Comparison of ENCODE assay signal across 23 mouse cellular contexts in the genomic region with DNA sequence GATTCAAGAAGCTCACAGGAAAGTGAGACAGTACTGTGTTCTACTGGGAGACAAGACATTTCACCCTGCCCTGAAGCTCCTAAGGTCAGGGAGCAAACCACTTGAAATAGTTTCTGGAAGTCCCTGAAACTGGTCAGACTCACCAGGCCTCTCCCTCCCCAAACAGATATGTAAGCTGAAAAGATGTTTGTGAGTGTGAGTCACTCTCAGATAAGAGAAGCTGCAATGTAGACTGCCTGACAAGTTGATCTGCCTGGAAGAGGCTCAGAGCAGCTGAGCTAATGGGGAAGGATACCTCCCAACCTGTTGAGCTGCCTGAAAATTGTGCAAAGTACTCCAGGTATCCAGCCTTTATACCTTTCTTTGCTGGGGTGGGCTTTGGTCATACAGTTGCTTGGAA. TPM values are rescaled to one million over a fixed set of nuclear protein-coding genes. Genes with fewer than 3 reads are reported as not detected.
DNase-seq lines count a peak whose midpoint lies in the region; ATAC-seq and TF ChIP-seq lines count a peak whose summit lies in the region.
"Had no signal": no experiment of that assay in that cellular context is flagged by ENCODE, and none has a peak within 500 bp of the region (broad histone marks: within the 10 kb centered on the region; RNA-seq: fewer than 3 reads in every experiment).

No protein-coding gene starts in this region.

- no peak for TF ChIP-seq POLR2A in bone marrow macrophage, adult 2 months (IDR thresholded peaks at IDR 0.05; ENCODE audit: borderline replicate concordance, low read depth, low read length)

- no peak for TF ChIP-seq EP300 in lung, postnatal 0 days (IDR thresholded peaks at IDR 0.05)
- no peak for TF ChIP-seq EP300 in stomach, postnatal 0 days (optimal IDR thresholded peaks at IDR 0.05)

- H3K36me3 ChIP-seq in lung, postnatal 0 days (ENCODE audit: insufficient read depth, low read length): no peaks in the 10 kb centered on the region
- no peaks in the 10 kb centered on the region for H3K36me3 ChIP-seq in stomach, postnatal 0 days (ENCODE audit: control insufficient read depth, insufficient read depth, low read length)
- H3K36me3 ChIP-seq: embryonic facial prominence, embryonic 15.5 days; forebrain, embryonic 10.5 days; hindbrain, embryonic 10.5 days had no signal

- no peak for ATAC-seq in lung, postnatal 0 days
- peak; percentile 73; the same call in 1 of the 2 replicates for ATAC-seq in stomach, postnatal 0 days (ENCODE audit: low FRiP score, low TSS enrichment)
- ATAC-seq: forebrain, embryonic 14.5 days had no signal

- no peak overlapping the region for H3K4me3 ChIP-seq in lung, postnatal 0 days (ENCODE audit: low read depth, low read length)
- H3K4me3 ChIP-seq in bone marrow macrophage, adult 2 months (ENCODE audit: insufficient read depth, low read length): no peak overlapping the region
- H3K4me3 ChIP-seq in stomach, postnatal 0 days (ENCODE audit: low read depth, low read length): no peak overlapping the region
- H3K4me3 ChIP-seq: embryonic facial prominence, embryonic 15.5 days; erythroblast, embryonic 14.5 days; forebrain, embryonic 10.5 days; gastrocnemius, adult 2 months; hindbrain, embryonic 10.5 days had no signal

- no peak overlapping the region for H3K4me2 ChIP-seq in lung, postnatal 0 days (replicated peaks; ENCODE audit: low read depth, low read length)
- no peak overlapping the region for H3K4me2 ChIP-seq in stomach, postnatal 0 days (replicated peaks; ENCODE audit: low read depth)
- H3K4me2 ChIP-seq: embryonic facial prominence, embryonic 15.5 days; heart, embryonic 11.5 days; hindbrain, embryonic 14.5 days had no signal

- no peaks in the 10 kb centered on the region for H3K27me3 ChIP-seq in lung, postnatal 0 days (replicated peaks; ENCODE audit: insufficient read depth, low read length)
- no peaks in the 10 kb centered on the region for H3K27me3 ChIP-seq in stomach, postnatal 0 days (ENCODE audit: control insufficient read depth, insufficient read depth, low read length)
- H3K27me3 ChIP-seq: embryonic facial prominence, embryonic 15.5 days had no signal

- no peaks in the 10 kb centered on the region for H3K4me1 ChIP-seq in lung, postnatal 0 days (ENCODE audit: insufficient read depth, low read depth, low read length)
- H3K4me1 ChIP-seq in bone marrow macrophage, adult 2 months (ENCODE audit: control insufficient read depth, insufficient read depth, low read length): peaks cover 14% of the 10 kb centered on the region
- H3K4me1 ChIP-seq in stomach, postnatal 0 days (replicated peaks; ENCODE audit: control insufficient read depth, insufficient read depth): no peaks in the 10 kb centered on the region
- H3K4me1 ChIP-seq: embryonic facial prominence, embryonic 15.5 days; forebrain, embryonic 10.5 days; hindbrain, embryonic 10.5 days had no signal

- no peaks in the 10 kb centered on the region for H3K9me3 ChIP-seq in lung, postnatal 0 days (ENCODE audit: low read length)
- peaks cover 5% of the 10 kb centered on the region; the same call in 1 of the 2 replicates for H3K9me3 ChIP-seq in stomach, postnatal 0 days (ENCODE audit: control insufficient read depth, low read length)
- H3K9me3 ChIP-seq: embryonic facial prominence, embryonic 15.5 days; forebrain, embryonic 10.5 days had no signal

- no peak overlapping the region for H3K27ac ChIP-seq in lung, postnatal 0 days (ENCODE audit: low read length)
- 0 out of 2 replicates have a peak overlapping the region, but pooled peaks have one; percentile 6 for H3K27ac ChIP-seq in bone marrow macrophage, adult 2 months (ENCODE audit: insufficient read depth, low read depth, low read length)
- H3K27ac ChIP-seq in stomach, postnatal 0 days (replicated peaks): no peak overlapping the region
- H3K27ac ChIP-seq: embryonic facial prominence, embryonic 15.5 days; forebrain, embryonic 10.5 days; gastrocnemius, adult 2 months; hindbrain, embryonic 10.5 days; hindbrain, embryonic 14.5 days had no signal

- DNase-seq in adrenal gland, adult 2 months: peak; percentile 33
- DNase-seq in adrenal gland, postnatal 14 days: no peak
- peak; percentile 11 for DNase-seq in lung, postnatal 0 days (ENCODE audit: low spot score)
- DNase-seq in lung, postnatal 14 days: no peak
- no peak for DNase-seq in stomach, postnatal 0 days (ENCODE audit: low spot score)
- no peak for DNase-seq in thymus, postnatal 10 days (ENCODE audit: low spot score in 2 of 2)
- no peak for DNase-seq in left cerebral cortex, postnatal 14 days (ENCODE audit: low spot score in 2 of 2)
- DNase-seq: adrenal gland, postnatal 10 days; cerebellum, adult 2 months; cerebellum, postnatal 10 days; embryo, embryonic 11 days; gastrocnemius, adult 2 months; gastrocnemius, postnatal 25 days; heart, adult 11 months; kidney, adult 11 months had no signal

- H3K9ac ChIP-seq in lung, postnatal 0 days (replicated peaks; ENCODE audit: low read depth): no peak overlapping the region
- H3K9ac ChIP-seq in stomach, postnatal 0 days (ENCODE audit: low read length): no peak overlapping the region
- H3K9ac ChIP-seq: embryonic facial prominence, embryonic 15.5 days; hindbrain, embryonic 14.5 days had no signal

- intact Hi-C loops in left cerebral cortex, postnatal 14 days (cut with DNase I): no loop called here

- TF ChIP-seq CTCF in lung, postnatal 0 days (IDR thresholded peaks at IDR 0.05): no peak
- no peak for TF ChIP-seq CTCF in bone marrow macrophage, adult 2 months (IDR thresholded peaks at IDR 0.05; ENCODE audit: low read depth, low read length)
- no peak for TF ChIP-seq CTCF in stomach, postnatal 0 days (IDR thresholded peaks at IDR 0.05; ENCODE audit: low read depth)

RNA-seq across cellular contexts. Expression of gene Fam20c, which starts 46.9 kb away (rescaled TPM):
- total RNA-seq in adrenal gland, adult 2 months (2021): 10 to 100 TPM in 1 of 2 experiments, 1 to 10 TPM in 1; 8.4 to 20.5 TPM
- 37.7 and 39.7 TPM in 2 replicates for polyA plus RNA-seq in adrenal gland, adult 2 months (2012; rRNA removed)
- total RNA-seq in adrenal gland, postnatal 14 days (2021): 13.9 and 15.1 TPM in 2 replicates
- 4.9 and 5.6 TPM in 2 replicates for polyA plus RNA-seq in lung, postnatal 0 days (2015; fragmentation: Nextera tagmentation; extraction: Ambion mirVana)
- polyA plus RNA-seq in bone marrow macrophage, adult 2 months (2012; ENCODE audit: insufficient read depth, insufficient read length, missing spikeins): 33.1 and 36.5 TPM in 2 replicates
- polyA plus RNA-seq in stomach, postnatal 0 days (2015; fragmentation: Nextera tagmentation; extraction: Ambion mirVana): 5.5 and 6.1 TPM in 2 replicates
- total RNA-seq in left cerebral cortex, postnatal 14 days (2021): 10 to 100 TPM; 37.9 to 42.1 TPM

Comparison
In these comparisons a context has a peak if more than half of its experiments do, and no peak if none do; other contexts are left out.
1. DNase-seq: peak in adrenal gland, adult 2 months (single experiment) and lung, postnatal 0 days (single experiment); none in adrenal gland, postnatal 14 days (single experiment), lung, postnatal 14 days (single experiment), stomach, postnatal 0 days (single experiment), thymus, postnatal 10 days (0 of 2) and left cerebral cortex, postnatal 14 days (0 of 2).